In the genomic region with DNA sequence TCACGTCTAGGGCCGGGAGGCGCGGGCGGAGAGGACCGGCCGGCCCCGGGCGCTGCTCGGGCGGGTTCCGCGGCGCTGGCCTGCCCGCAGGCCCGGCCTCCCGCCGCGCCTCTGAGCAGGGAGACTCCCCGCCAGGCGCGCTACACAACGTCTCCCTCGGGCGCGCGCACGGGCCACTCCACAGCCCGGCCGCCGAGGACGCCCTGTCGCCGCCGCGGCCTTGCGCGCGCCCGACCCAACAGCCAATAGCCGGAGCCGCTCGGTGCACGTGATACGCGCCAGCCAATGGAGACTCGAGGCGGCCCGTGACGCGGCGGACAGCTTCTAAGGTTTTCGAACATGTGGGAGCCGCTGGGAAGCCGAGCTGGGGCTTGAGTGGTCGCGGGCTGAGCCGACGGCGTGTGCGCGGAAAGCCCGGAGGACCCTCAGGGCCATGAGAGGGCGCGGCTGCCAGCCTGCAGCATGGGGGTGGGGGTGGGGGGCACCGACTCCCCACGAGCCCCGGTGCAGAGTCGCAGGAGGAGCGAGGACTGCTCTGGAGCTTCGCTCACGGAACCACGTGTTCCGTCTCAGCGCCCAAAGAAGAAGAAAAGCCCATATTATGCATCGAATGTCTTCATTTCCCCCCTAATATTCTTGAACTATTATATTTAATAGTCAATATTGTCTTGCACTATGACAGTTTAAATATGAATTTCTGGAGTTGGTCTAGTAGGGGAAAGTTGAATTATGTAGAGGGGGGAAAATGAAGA, we compare ENCODE assay signal across 8 mouse cellular contexts. TPM values are rescaled to one million over a fixed set of nuclear protein-coding genes. Genes with fewer than 3 reads are reported as not detected.
DNase-seq lines count a peak whose midpoint lies in the region; ATAC-seq and TF ChIP-seq lines count a peak whose summit lies in the region.

A gene (minus strand): TSS at position 232 of the 752 bp plus-strand sequence.

- H3K36me3 ChIP-seq in hindbrain, embryonic 11.5 days (ENCODE audit: control insufficient read depth, insufficient read depth, low read length), result no peaks in the 10 kb centered on the region
- no peaks in the 10 kb centered on the region for H3K36me3 ChIP-seq in lung, embryonic 16.5 days (ENCODE audit: control insufficient read depth, insufficient read depth, low read length)
- no peaks in the 10 kb centered on the region for H3K36me3 ChIP-seq in thymus, adult 2 months (ENCODE audit: control insufficient read depth, insufficient read depth, low read length)

- H3K27me3 ChIP-seq in hindbrain, embryonic 11.5 days (ENCODE audit: control insufficient read depth, insufficient read depth, low read length), result no peaks in the 10 kb centered on the region
- no peaks in the 10 kb centered on the region for H3K27me3 ChIP-seq in lung, embryonic 16.5 days (ENCODE audit: control insufficient read depth, insufficient read depth, low read depth, low read length)
- no peaks in the 10 kb centered on the region for H3K27me3 ChIP-seq in thymus, adult 2 months (ENCODE audit: control insufficient read depth, insufficient read depth, low read length)

- H3K27ac ChIP-seq in hindbrain, embryonic 11.5 days (ENCODE audit: low read depth, low read length), result peak within 1 kb of the TSS; percentile 63
- H3K27ac ChIP-seq in lung, embryonic 16.5 days (ENCODE audit: low read length), result peak within 1 kb of the TSS; percentile 85
- no peak within 1 kb of the TSS for H3K27ac ChIP-seq in thymus, adult 2 months (ENCODE audit: control insufficient read depth, insufficient read depth, low read length)

- H3K4me1 ChIP-seq in hindbrain, embryonic 11.5 days (replicated peaks; ENCODE audit: control insufficient read depth, insufficient read depth, low read length), result no peaks in the 10 kb centered on the region
- H3K4me1 ChIP-seq in lung, embryonic 16.5 days (replicated peaks; ENCODE audit: control insufficient read depth, insufficient read depth, low read length), result peaks cover 3% of the 10 kb centered on the region; the same call in 1 of the 2 replicates
- 0 out of 2 replicates have a peak, but pooled peaks cover 3% of the 10 kb centered on the region for H3K4me1 ChIP-seq in thymus, adult 2 months (replicated peaks; ENCODE audit: control insufficient read depth, insufficient read depth, low read length)

- peak within 1 kb of the TSS; percentile 67 for H3K9ac ChIP-seq in hindbrain, embryonic 11.5 days (ENCODE audit: low read depth, low read length)
- H3K9ac ChIP-seq in lung, embryonic 16.5 days (ENCODE audit: low read length), result peak within 1 kb of the TSS; percentile 95

- WGBS in hindbrain, embryonic 11.5 days, result 2% methylated on average over 76 of the region's 76 CpGs
- WGBS in lung, embryonic 16.5 days, result 2% methylated on average over 75 of the region's 76 CpGs
- 2% methylated on average over 76 of the region's 76 CpGs for WGBS in thymus, adult 2 months

- H3K4me2 ChIP-seq in hindbrain, embryonic 11.5 days (replicated peaks; ENCODE audit: low read depth, low read length), result peak within 1 kb of the TSS; percentile 78
- peak within 1 kb of the TSS; percentile 96 for H3K4me2 ChIP-seq in lung, embryonic 16.5 days (ENCODE audit: low read depth, low read length)

- peak; percentile 47; the same call in 1 of the 2 replicates for TF ChIP-seq CTCF in thymus, adult 2 months (IDR thresholded peaks at IDR 0.05; ENCODE audit: borderline replicate concordance, control insufficient read depth, extremely low read depth, insufficient read depth, low read length, poor library complexity)

- peak within 1 kb of the TSS; percentile 50 for H3K4me3 ChIP-seq in hindbrain, embryonic 11.5 days (ENCODE audit: low read depth, low read length)
- peak within 1 kb of the TSS; percentile 83 for H3K4me3 ChIP-seq in lung, embryonic 16.5 days (ENCODE audit: low read length)
- H3K4me3 ChIP-seq in thymus, adult 2 months (ENCODE audit: control insufficient read depth, insufficient read depth, low read length), result peak within 1 kb of the TSS; percentile 59

- peak; percentile 99 for ATAC-seq in hindbrain, embryonic 11.5 days (ENCODE audit: low FRiP score)
- peak; percentile 99 for ATAC-seq in lung, embryonic 16.5 days (ENCODE audit: low read depth)

- TF ChIP-seq POLR2A in thymus, adult 2 months (IDR thresholded peaks at IDR 0.05; ENCODE audit: control insufficient read depth, extremely low read depth, insufficient read depth, low read length, poor library complexity), result peak; percentile 58; the same call in 1 of the 2 replicates

- H3K9me3 ChIP-seq in hindbrain, embryonic 11.5 days (ENCODE audit: control insufficient read depth, low read length), result no peaks in the 10 kb centered on the region
- H3K9me3 ChIP-seq in lung, embryonic 16.5 days (ENCODE audit: control insufficient read depth, low read length), result no peaks in the 10 kb centered on the region

- peak; percentile 90 for DNase-seq in R1 (ENCODE audit: low read depth, low spot score)
- peak; percentile 98 for DNase-seq in cerebellum, postnatal 14 days
- DNase-seq in frontal cortex, postnatal 10 days (ENCODE audit: low spot score in 2 of 2), result peak; percentile 94 to 98
- DNase-seq in hindbrain, embryonic 11.5 days (ENCODE audit: low spot score), result peak; percentile 97
- peak; percentile 98 for DNase-seq in layer of hippocampus, adult 9-11 months
- peak; percentile 93 for DNase-seq in ovary, adult 18-20 months (ENCODE audit: low spot score)
- DNase-seq in thymus, adult 2 months, result peak; percentile 99

RNA-seq across cellular contexts. Expression of the gene that starts here (rescaled TPM):
- polyA plus RNA-seq in hindbrain, embryonic 11.5 days (2014; fragmentation: Nextera tagmentation; extraction: Ambion mirVana), result 12.2 and 12.5 TPM in 2 replicates
- polyA plus RNA-seq in lung, embryonic 16.5 days (2015; fragmentation: Nextera tagmentation; extraction: Ambion mirVana), result 9.2 and 10.1 TPM in 2 replicates
- polyA plus RNA-seq in thymus, adult 2 months (2012; rRNA removed), result 1.1 and 1.3 TPM in 2 replicates
